Mouse (Mus musculus) MEL (cell line): Measurements from ENCODE around the gene Mup12. TPM values are rescaled to one million over a fixed set of nuclear protein-coding genes. Genes with fewer than 3 reads are reported as not detected.
"Not testable (repeated sequence)": the region's sequence is repeated elsewhere in the genome, so short reads cannot be mapped to it uniquely, and the experiment has no call there.

Experiments
- DNase-seq: peaks from one replicate; pipeline ENCODE4 v3.0.0; 2011; ENCODE audit warnings: low read depth, low spot score
- H3K27ac ChIP-seq: 2 replicates; pipeline ENCODE4 v1.5.1; 2012; ENCODE audit warnings: low read depth, mild to moderate bottlenecking, control low read depth, low read length, moderate library complexity; ENCODE audit not compliant: control insufficient read depth
- H3K27me3 ChIP-seq, 2 experiments: fragments of 150-350 bp in 1 of 2; sonication (generic) in 1 of 2; 2 replicates each; pipeline ENCODE4 v1.6.1; 2012; ENCODE audit warnings: low read length in 2 of 2, mild to moderate bottlenecking in 2 of 2, improper control_type of control experiment in 1 of 2, moderate library complexity in 1 of 2; ENCODE audit not compliant: insufficient read depth in 2 of 2, control insufficient read depth in 1 of 2
- H3K36me3 ChIP-seq, 2 experiments: 2 replicates each; pipeline ENCODE4 v1.6.1; 2012 to 2014; ENCODE audit warnings: low read length in 2 of 2, improper control_type of control experiment in 1 of 2, inconsistent platforms in 1 of 2, mild to moderate bottlenecking in 1 of 2; ENCODE audit not compliant: insufficient read depth in 2 of 2, control insufficient read depth in 1 of 2
- H3K4me1 ChIP-seq, 2 experiments: fragments of 150-350 bp in 1 of 2; sonication (generic) in 1 of 2; 2 replicates each; pipeline ENCODE4 v1.6.1; 2012; ENCODE audit warnings: low read length in 2 of 2, improper control_type of control experiment in 1 of 2, mild to moderate bottlenecking in 1 of 2; ENCODE audit not compliant: insufficient read depth in 2 of 2, control insufficient read depth in 1 of 2
- H3K4me3 ChIP-seq, 2 experiments: fragments of 150-350 bp in 1 of 2; sonication (generic) in 1 of 2; 2 replicates each; pipeline ENCODE4 v1.5.1; 2012; ENCODE audit warnings: low read depth in 2 of 2, low read length in 2 of 2, mild to moderate bottlenecking in 2 of 2, moderate library complexity in 2 of 2, control low read depth in 1 of 2, improper control_type of control experiment in 1 of 2; ENCODE audit not compliant: control insufficient read depth in 1 of 2, insufficient read depth in 1 of 2
- H3K79me2 ChIP-seq: 2 replicates; pipeline ENCODE4 v1.6.1; 2012; ENCODE audit warnings: mild to moderate bottlenecking, low read length, moderate library complexity; ENCODE audit not compliant: control insufficient read depth, poor library complexity, insufficient read depth
- H3K9ac ChIP-seq: 2 replicates; pipeline ENCODE4 v1.6.1; 2012; ENCODE audit warnings: low read depth, mild to moderate bottlenecking, control low read depth, low read length, moderate library complexity; ENCODE audit not compliant: control insufficient read depth, poor library complexity, severe bottlenecking
- H3K9me3 ChIP-seq: fragments of 150-350 bp; sonication (generic); replicated peaks from 2 replicates; pipeline ENCODE4 v1.6.1; 2012; ENCODE audit warnings: mild to moderate bottlenecking, low read length, improper control_type of control experiment, moderate library complexity; ENCODE audit not compliant: insufficient read depth
- polyA plus RNA-seq, 2 experiments: library from polyadenylated mRNA; stranded (reverse) in 1 of 2; unstranded in 1 of 2; fragments of >175 nt in 1 of 2; fragments of >200 nt in 1 of 2; gene quantifications; 2 replicates each; pipeline versions ENCODE4 v1.2.1 to v1.2.4; 2012; ENCODE audit warnings: low replicate concordance in 2 of 2, low read depth in 1 of 2; ENCODE audit not compliant: insufficient read length in 2 of 2, insufficient read depth in 1 of 2, missing spikeins in 1 of 2
- total RNA-seq: library from RNA; depleted of rRNA; stranded (reverse); fragments of 300-350 nt; gene quantifications from 2 replicates; pipeline ENCODE4 v1.2.3, GENCODE M21; 2012; rRNA removed

The Mup12 gene
- total RNA-seq, result not detected in 2 replicates
- polyA plus RNA-seq, result not detected

- DNase-seq, H3K27me3 ChIP-seq, H3K9me3 ChIP-seq, H3K79me2 ChIP-seq, H3K9ac ChIP-seq, H3K4me3 ChIP-seq, H3K4me1 ChIP-seq, H3K36me3 ChIP-seq, H3K27ac ChIP-seq: not testable (repeated sequence)
These were observed at the start of gene Mup12 for GRCm38 (mm10) chr4:60741226-60741625. TSS of gene Mup12 (minus strand) at chr4:60741326.

Other genes starting within 250 kb of the Mup12 start
- gene Mup1, start 239.4 kb downstream of the Mup12 start, total RNA-seq, result not detected in 2 replicates
- gene Mup1, start 239.4 kb downstream of the Mup12 start, polyA plus RNA-seq, result not detected
- gene Mup10, start 159.1 kb downstream of the Mup12 start, total RNA-seq, result not detected in 2 replicates
- gene Mup10, start 159.1 kb downstream of the Mup12 start, polyA plus RNA-seq, result not detected
- gene Mup11, start 78.9 kb downstream of the Mup12 start, total RNA-seq, result not detected in 2 replicates
- gene Mup11, start 78.9 kb downstream of the Mup12 start, polyA plus RNA-seq, result not detected
- not detected in 2 replicates for gene Mup22, start 80.1 kb upstream of the Mup12 start, total RNA-seq
- gene Mup22, start 80.1 kb upstream of the Mup12 start, polyA plus RNA-seq, result not detected